Mouse (Mus musculus) liver, embryonic 13.5 days (tissue): ENCODE measurements around the gene Asprv1. TPM values are rescaled to one million over a fixed set of nuclear protein-coding genes. Genes with fewer than 3 reads are reported as not detected.
A peak's percentile ranks its signal among the peaks of the same experiment; 100 is the strongest.

Source experiments
- ATAC-seq: fragments of 200-750 bp; cut with Nextera tagmentation; 2 replicates; pipeline ENCODE4 v1.8.0; 2017; ENCODE audit warnings: low read depth, mild to moderate bottlenecking, moderate number of reproducible peaks, moderate library complexity
- DNase-seq: peaks from one replicate; pipeline ENCODE4 v3.0.0; 2022
- H3K27ac ChIP-seq: fragments of 300-500 bp; sonication (generic); 2 replicates; pipeline ENCODE4 v1.5.1; 2015; ENCODE audit warnings: moderate library complexity, mild to moderate bottlenecking, inconsistent platforms
- H3K27me3 ChIP-seq: fragments of 300-500 bp; sonication (generic); 2 replicates; pipeline ENCODE4 v1.6.1; 2015; ENCODE audit warnings: mild to moderate bottlenecking, inconsistent platforms
- H3K36me3 ChIP-seq: fragments of 300-500 bp; sonication (generic); 2 replicates; pipeline ENCODE4 v1.6.1; 2015; ENCODE audit warnings: mild to moderate bottlenecking, inconsistent platforms
- H3K4me1 ChIP-seq: fragments of 300-500 bp; sonication (generic); replicated peaks from 2 replicates; pipeline ENCODE4 v1.6.1; 2015; ENCODE audit warnings: inconsistent platforms
- H3K4me2 ChIP-seq: fragments of 300-500 bp; sonication (generic); 2 replicates; pipeline ENCODE4 v1.6.1; 2015; ENCODE audit warnings: inconsistent platforms, mild to moderate bottlenecking, moderate library complexity
- H3K4me3 ChIP-seq: fragments of 300-500 bp; sonication (generic); replicated peaks from 2 replicates; pipeline ENCODE4 v1.5.1; 2015; ENCODE audit warnings: mild to moderate bottlenecking, inconsistent platforms
- H3K9ac ChIP-seq: fragments of 300-500 bp; sonication (generic); 2 replicates; pipeline ENCODE4 v1.6.1; 2015; ENCODE audit warnings: mild to moderate bottlenecking, inconsistent platforms
- H3K9me3 ChIP-seq: fragments of 300-500 bp; sonication (generic); replicated peaks from 2 replicates; pipeline ENCODE4 v1.6.1; 2016; ENCODE audit warnings: inconsistent platforms
- WGBS: fragments of 180-500 bp; shearing (Covaris S2); methylation state at CpG from one replicate; pipeline ENCODE4 v1.1.7; 2015; ENCODE audit not compliant: insufficient replicate concordance; 5-methylcytosine and 5-hydroxymethylcytosine counted together
- polyA plus RNA-seq: library from polyadenylated mRNA; unstranded; fragments of >200 nt; fragmentation: Nextera tagmentation; extraction: Ambion mirVana; gene quantifications from 2 replicates; pipeline ENCODE4 v1.2.1, GENCODE M21; 2015

The Asprv1 gene
- polyA plus RNA-seq, 1 experiment from 2014 or later = 0.29 TPM

GRCm38 (mm10) chr6:86640776-86641175 lies 12.8 kb downstream of the Asprv1 start:
- Histone ChIP-seq H3K9me3 (no peaks in the 10 kb centered on the region), H3K4me3 (peak overlapping the region; percentile 47), H3K9ac (peak overlapping the region; percentile 80), H3K4me1 (peaks cover 81% of the 10 kb centered on the region), H3K27me3 (no peaks in the 10 kb centered on the region), H3K4me2 (peak overlapping the region; percentile 65), H3K27ac (peak overlapping the region; percentile 99), H3K36me3 (no peaks in the 10 kb centered on the region)
- ATAC-seq = no peak
- 92% methylated on average over 8 of the region's 8 CpGs for WGBS
- DNase-seq = no peak

- WGBS = 32% methylated on average over 8 of the region's 8 CpGs
- Histone ChIP-seq H3K9me3 (no peaks in the 10 kb centered on the region), H3K9ac (peak overlapping the region; percentile 80), H3K4me1 (peaks cover 81% of the 10 kb centered on the region), H3K27ac (peak overlapping the region; percentile 99), H3K36me3 (peaks cover 4% of the 10 kb centered on the region; the same call in 1 of the 2 replicates), H3K4me3 (no peak overlapping the region), H3K4me2 (0 out of 2 replicates have a peak overlapping the region, but pooled peaks have one; percentile 65), H3K27me3 (no peaks in the 10 kb centered on the region)
- no peak for ATAC-seq
- DNase-seq = no peak
These were observed 13.8 kb downstream of the Asprv1 start for GRCm38 (mm10) chr6:86641716-86642115.

- DNase-seq (no peak), ATAC-seq (no peak)
- Histone ChIP-seq H3K4me3 (no peak overlapping the region), H3K27me3 (no peaks in the 10 kb centered on the region), H3K4me2 (no peak overlapping the region), H3K9me3 (no peaks in the 10 kb centered on the region), H3K4me1 (peaks cover 59% of the 10 kb centered on the region), H3K27ac (peak overlapping the region; percentile 74), H3K9ac (peak overlapping the region; percentile 11; the same call in 1 of the 2 replicates), H3K36me3 (peaks cover 34% of the 10 kb centered on the region)
- 69% methylated on average over 3 of the region's 3 CpGs for WGBS
These were observed 16.9 kb downstream of the Asprv1 start for GRCm38 (mm10) chr6:86644775-86645400.

- ATAC-seq = no peak
- Histone ChIP-seq H3K36me3 (peaks cover 40% of the 10 kb centered on the region), H3K9ac (peak overlapping the region; percentile 11; the same call in 1 of the 2 replicates), H3K4me2 (no peak overlapping the region), H3K9me3 (no peaks in the 10 kb centered on the region), H3K27me3 (no peaks in the 10 kb centered on the region), H3K27ac (0 out of 2 replicates have a peak overlapping the region, but pooled peaks have one; percentile 74), H3K4me1 (peaks cover 52% of the 10 kb centered on the region), H3K4me3 (no peak overlapping the region)
- 75% methylated on average over 4 of the region's 4 CpGs for WGBS
- DNase-seq = no peak
These were observed 17.6 kb downstream of the Asprv1 start for GRCm38 (mm10) chr6:86645551-86645950.

GRCm38 (mm10) chr6:86646143-86646542 lies 18.2 kb downstream of the Asprv1 start:
- Histone ChIP-seq H3K4me3 (no peak overlapping the region), H3K36me3 (peaks cover 46% of the 10 kb centered on the region), H3K9me3 (no peaks in the 10 kb centered on the region), H3K9ac (no peak overlapping the region), H3K27ac (peak overlapping the region; percentile 74; the same call in 1 of the 2 replicates), H3K27me3 (no peaks in the 10 kb centered on the region), H3K4me1 (peaks cover 46% of the 10 kb centered on the region), H3K4me2 (no peak overlapping the region)
- ATAC-seq = no peak
- 75% methylated on average over 7 of the region's 7 CpGs for WGBS
- no peak for DNase-seq

- Histone ChIP-seq H3K4me3 (no peak overlapping the region), H3K36me3 (peaks cover 95% of the 10 kb centered on the region), H3K4me2 (no peak overlapping the region), H3K9me3 (no peaks in the 10 kb centered on the region), H3K27me3 (no peaks in the 10 kb centered on the region), H3K9ac (no peak overlapping the region), H3K27ac (no peak overlapping the region; the same call in 1 of the 2 replicates), H3K4me1 (peaks cover 13% of the 10 kb centered on the region)
- 93% methylated on average over 6 of the region's 6 CpGs for WGBS
- ATAC-seq = no peak
- no peak for DNase-seq
These were observed 25.1 kb downstream of the Asprv1 start for GRCm38 (mm10) chr6:86653026-86653425.

- Histone ChIP-seq H3K27me3 (no peaks in the 10 kb centered on the region), H3K9ac (0 out of 2 replicates have a peak overlapping the region, but pooled peaks have one; percentile 2), H3K4me1 (peaks cover 24% of the 10 kb centered on the region), H3K4me3 (no peak overlapping the region), H3K9me3 (no peaks in the 10 kb centered on the region), H3K27ac (peak overlapping the region; percentile 7; the same call in 1 of the 2 replicates), H3K4me2 (no peak overlapping the region), H3K36me3 (peaks cover 95% of the 10 kb centered on the region)
- 75% methylated on average over 9 of the region's 9 CpGs for WGBS
- DNase-seq = no peak
- no peak; the same call in 1 of the 2 replicates for ATAC-seq
These were observed 26.4 kb downstream of the Asprv1 start for GRCm38 (mm10) chr6:86654270-86654916.

GRCm38 (mm10) chr6:86658501-86658900 lies 30.5 kb downstream of the Asprv1 start:
- ATAC-seq (no peak), DNase-seq (no peak)
- Histone ChIP-seq H3K4me1 (peaks cover 52% of the 10 kb centered on the region), H3K27me3 (no peaks in the 10 kb centered on the region), H3K36me3 (peaks cover 91% of the 10 kb centered on the region), H3K4me2 (no peak overlapping the region), H3K9ac (no peak overlapping the region), H3K27ac (peak overlapping the region; percentile 14; the same call in 1 of the 2 replicates), H3K4me3 (no peak overlapping the region), H3K9me3 (no peaks in the 10 kb centered on the region)
- WGBS = 84% methylated on average over 3 of the region's 3 CpGs

- no peaks in the 10 kb centered on the region for H3K27me3 ChIP-seq
- peak overlapping the region; percentile 49 for H3K4me2 ChIP-seq
- H3K9me3 ChIP-seq = no peaks in the 10 kb centered on the region
- peak; percentile 95 for ATAC-seq
- H3K36me3 ChIP-seq = peaks cover 92% of the 10 kb centered on the region
- peak overlapping the region; percentile 53 for H3K9ac ChIP-seq
- peak overlapping the region; percentile 33 for H3K4me3 ChIP-seq
- H3K4me1 ChIP-seq = peaks cover 64% of the 10 kb centered on the region
- peak overlapping the region; percentile 92 for H3K27ac ChIP-seq
- DNase-seq = peak; percentile 73
- 41% methylated on average over 9 of the region's 9 CpGs for WGBS
These were observed 32.4 kb downstream of the Asprv1 start for GRCm38 (mm10) chr6:86660161-86660877.

- H3K4me3 ChIP-seq = peak overlapping the region; percentile 93; the same call in 1 of the 2 replicates
- peaks cover 75% of the 10 kb centered on the region for H3K4me1 ChIP-seq
- H3K36me3 ChIP-seq = peaks cover 72% of the 10 kb centered on the region
- peak overlapping the region; percentile 79 for H3K4me2 ChIP-seq
- no peak for ATAC-seq
- no peaks in the 10 kb centered on the region for H3K9me3 ChIP-seq
- H3K27me3 ChIP-seq = no peaks in the 10 kb centered on the region
- H3K9ac ChIP-seq = peak overlapping the region; percentile 34; the same call in 1 of the 2 replicates
- WGBS = 79% methylated on average over 5 of the region's 5 CpGs
- peak overlapping the region; percentile 51; the same call in 1 of the 2 replicates for H3K27ac ChIP-seq
- DNase-seq = no peak
These were observed 37.1 kb downstream of the Asprv1 start for GRCm38 (mm10) chr6:86665076-86665475.
